Mouse (Mus musculus) brown adipose tissue, adult 24 weeks (tissue): ENCODE results near the gene Fbxl15. TPM values are rescaled to one million over a fixed set of nuclear protein-coding genes. Genes with fewer than 3 reads are reported as not detected.

Source experiments
- H3K27ac ChIP-seq: fragments of 200-500 bp; replicated peaks from 2 replicates; pipeline ENCODE4 v1.5.1; 2012; ENCODE audit warnings: low read depth, mild to moderate bottlenecking, low read length
- H3K4me1 ChIP-seq: fragments of 200-500 bp; 2 replicates; pipeline ENCODE4 v1.6.1; 2012; ENCODE audit warnings: low read length, mixed read lengths; ENCODE audit not compliant: control insufficient read depth, insufficient read depth, insufficient read length
- H3K4me3 ChIP-seq: fragments of 200-500 bp; 2 replicates; pipeline ENCODE4 v1.5.1; 2012; ENCODE audit warnings: low read depth, mild to moderate bottlenecking, low read length, moderate library complexity; ENCODE audit not compliant: insufficient read depth
- polyA plus RNA-seq: library from polyadenylated mRNA; stranded (reverse); fragments of >200 nt; gene quantifications from 2 replicates; pipeline ENCODE4 v1.2.4, GENCODE M21; 2012; ENCODE audit not compliant: missing spikeins, insufficient read depth, insufficient read length

The Fbxl15 gene
- polyA plus RNA-seq, 1 experiment: 8.9 TPM

DNA sequence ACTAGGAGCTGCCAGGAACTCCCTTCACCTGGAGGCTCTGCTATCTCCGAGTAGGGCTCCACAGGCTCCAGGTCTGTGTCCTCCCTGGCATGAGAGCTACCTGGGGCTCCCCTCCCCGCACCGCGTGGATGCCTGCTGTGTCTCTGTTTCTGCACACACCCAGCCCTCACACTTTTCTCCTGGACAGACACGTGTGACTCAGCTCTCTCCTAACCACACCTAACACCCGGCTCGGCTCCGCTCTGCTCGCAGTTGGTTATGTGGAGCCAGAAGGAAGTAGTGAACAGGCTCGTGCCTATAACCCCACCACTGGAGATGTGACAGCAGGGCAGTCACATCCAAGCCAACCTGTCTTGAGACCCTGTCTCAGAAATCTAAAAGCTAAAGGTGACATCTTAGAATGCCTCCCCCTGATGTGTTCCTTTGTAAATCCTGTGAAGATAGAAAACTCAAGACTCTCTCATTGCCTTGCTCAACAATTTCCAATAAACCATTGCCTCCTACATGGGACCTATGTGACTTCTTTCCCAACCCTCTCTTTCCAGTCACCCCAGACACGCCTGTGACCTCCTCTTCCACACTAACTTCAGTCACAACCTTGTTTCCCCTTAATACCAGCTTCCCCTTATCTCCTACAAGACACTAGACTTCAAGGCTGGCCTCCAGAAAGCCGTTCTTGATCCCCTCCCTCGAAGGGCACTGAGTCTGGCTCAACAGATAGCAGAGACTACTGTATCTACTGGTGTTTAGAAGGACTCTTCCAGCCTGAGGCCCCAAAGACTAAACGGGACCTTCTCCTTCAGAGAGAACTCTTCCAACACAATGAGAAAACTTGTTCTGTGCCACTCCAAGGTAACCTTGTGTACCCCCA, 12.9 kb upstream of the Fbxl15 start:
- Histone ChIP-seq H3K4me1 (no peaks in the 10 kb centered on the region), H3K4me3 (no peak overlapping the region), H3K27ac (no peak overlapping the region)

DNA sequence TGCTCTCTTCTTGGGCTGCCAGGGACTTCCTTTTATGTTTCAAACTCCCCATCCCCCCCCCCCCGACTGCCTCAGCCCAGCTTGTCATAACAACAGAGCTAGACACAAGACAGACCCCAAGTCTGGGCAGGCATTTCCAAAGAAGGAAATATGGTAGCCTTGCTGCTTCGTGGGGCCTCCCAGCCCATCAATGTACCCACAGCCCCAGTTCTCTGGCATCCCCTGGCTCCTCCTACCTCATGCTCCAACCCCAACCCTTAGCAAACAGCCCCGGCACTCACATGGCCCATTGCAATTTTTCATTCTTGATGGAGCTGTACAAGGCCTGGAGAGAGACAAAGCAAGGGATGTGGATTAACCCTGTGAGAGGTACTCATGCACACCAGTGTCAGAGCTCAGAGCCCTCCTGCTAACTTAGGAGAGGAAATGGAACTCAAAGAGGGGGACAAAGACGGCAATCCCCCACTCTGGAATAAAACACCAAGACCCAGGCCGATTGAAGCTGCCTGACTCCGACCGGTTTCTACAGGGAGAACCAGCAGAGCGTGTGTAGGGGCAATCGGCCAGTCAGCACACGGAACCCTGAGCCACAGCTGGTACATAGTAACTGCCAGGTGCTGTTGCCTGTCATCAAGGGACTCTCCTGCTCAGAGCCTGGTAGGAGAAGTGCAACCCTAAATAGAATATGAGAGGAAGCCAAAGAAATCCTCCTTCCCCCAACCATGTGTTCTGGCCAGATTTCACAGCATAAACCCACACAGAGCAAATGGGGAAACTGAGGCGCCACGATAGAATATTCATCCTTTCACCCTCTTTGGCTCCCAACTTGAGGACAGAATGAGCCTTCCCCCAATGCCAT, 12.0 kb upstream of the Fbxl15 start:
- H3K4me3 ChIP-seq: no peak overlapping the region
- H3K27ac ChIP-seq: no peak overlapping the region
- no peaks in the 10 kb centered on the region for H3K4me1 ChIP-seq

DNA sequence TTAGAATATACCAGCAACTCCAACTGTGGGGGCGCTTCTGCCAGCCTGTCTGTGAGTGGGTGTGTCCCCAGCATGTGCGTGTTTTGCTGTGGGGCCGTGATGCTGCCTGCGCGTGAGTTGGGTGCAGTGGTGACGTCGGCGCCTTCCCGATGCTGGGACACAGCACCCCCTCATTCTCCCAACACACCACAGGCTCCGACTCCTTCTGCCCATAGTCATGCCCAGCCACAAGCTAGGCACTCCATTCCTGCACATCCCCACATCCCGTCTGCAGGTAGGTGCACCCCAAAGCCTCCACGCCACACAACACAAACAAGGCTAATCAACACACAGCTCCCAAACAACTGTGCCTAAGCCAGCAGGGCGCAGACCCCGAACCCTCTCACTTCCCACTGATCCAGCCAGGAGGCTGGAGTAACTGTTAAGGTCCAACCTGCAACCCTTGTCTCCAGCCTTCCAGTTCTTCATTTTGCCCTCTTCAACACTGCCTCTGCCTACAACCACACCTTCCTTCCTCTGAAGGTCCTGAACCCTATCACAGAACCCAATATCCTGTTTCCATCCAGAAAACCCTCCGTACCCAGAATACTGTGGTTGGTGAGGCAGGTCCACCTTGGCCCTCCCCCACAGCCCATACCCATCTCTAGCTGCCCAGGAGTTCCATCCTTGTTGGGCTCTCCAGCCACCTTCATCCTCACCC, 11.0 kb upstream of the Fbxl15 start:
- H3K27ac ChIP-seq: no peak overlapping the region
- H3K4me1 ChIP-seq: no peaks in the 10 kb centered on the region
- H3K4me3 ChIP-seq: peak overlapping the region; percentile 31; the same call in 1 of the 2 replicates

DNA sequence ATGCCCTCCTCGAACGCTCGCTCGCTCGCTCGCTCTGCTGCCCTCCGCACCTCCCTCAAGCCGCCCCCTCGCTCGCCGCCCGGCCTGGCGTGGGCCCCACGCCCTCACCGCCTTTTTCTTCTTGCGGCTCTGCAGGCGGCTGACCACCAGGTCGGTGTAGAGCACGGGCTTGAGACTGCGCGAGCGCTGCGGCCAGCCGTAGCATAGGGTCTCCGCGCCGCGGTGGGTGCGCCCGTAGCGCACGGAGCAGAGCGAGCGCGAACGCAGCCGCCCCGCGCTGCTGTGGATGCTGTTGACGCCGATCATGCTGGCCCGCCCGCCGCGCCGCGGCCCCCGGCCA, 10.5 kb upstream of the Fbxl15 start:
- no peak overlapping the region for H3K27ac ChIP-seq
- H3K4me1 ChIP-seq: no peaks in the 10 kb centered on the region
- peak overlapping the region; percentile 31; the same call in 1 of the 2 replicates for H3K4me3 ChIP-seq

DNA sequence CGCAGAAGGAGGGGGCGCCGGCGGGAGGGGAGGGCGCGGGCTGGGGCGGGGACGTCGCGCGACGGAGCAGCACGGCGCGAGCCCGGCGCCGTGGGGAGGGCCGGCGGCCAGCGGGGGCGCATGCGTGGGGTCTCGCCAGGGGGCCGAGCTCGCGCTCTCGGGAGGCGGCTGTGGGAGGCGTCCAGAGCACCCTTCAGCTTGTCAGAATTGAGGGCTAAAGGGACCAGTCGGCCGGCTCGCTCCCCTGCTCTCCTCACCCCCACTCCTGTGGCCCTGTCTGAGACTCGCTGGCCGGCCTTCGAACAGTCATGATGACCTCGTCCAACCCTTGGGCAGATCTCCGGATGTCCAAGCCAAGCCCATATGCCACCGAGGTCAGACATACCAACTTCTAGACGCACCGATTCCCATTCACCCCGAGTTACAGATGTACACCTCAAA, 9.9 kb upstream of the Fbxl15 start:
- H3K27ac ChIP-seq: no peak overlapping the region
- H3K4me1 ChIP-seq: no peaks in the 10 kb centered on the region
- H3K4me3 ChIP-seq: no peak overlapping the region; the same call in 1 of the 2 replicates

DNA sequence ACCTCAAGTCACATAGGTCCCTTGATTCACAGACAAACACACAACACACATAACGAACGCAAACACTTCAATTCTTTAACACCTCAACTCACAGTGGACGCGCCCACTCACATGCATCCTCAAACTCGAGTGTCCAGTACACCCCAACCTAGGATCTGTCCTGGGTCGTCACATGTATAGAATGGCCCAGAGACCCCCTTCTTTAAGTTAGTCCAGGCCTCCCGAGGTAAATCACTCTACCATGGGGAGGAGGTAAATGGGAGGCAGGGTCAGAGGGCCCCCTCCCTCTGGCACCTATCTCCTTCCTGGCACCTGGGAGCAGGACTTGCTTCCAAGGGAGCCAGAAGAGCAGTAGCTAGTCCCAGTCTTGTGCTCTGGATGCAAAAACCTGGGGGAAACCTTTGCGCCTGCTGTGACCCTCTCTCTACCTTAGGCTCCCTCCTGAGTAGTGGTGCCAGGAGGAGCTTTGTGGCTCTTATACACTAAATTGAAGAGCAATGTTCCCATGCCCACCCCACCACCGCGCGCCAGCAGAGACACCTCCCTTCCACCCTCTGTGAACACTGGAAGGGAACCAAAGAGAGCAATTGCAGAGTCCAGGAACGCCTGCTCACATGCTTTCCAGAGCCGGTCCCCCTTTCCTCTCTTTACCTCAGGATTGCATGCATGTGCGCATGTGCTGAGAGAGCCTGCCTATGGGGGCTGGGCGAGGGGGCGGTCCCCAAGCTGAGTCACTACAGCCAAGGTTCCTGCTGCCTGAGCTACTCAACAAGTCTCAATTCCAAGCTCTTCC, 9.2 kb upstream of the Fbxl15 start:
- Histone ChIP-seq H3K27ac (no peak overlapping the region), H3K4me3 (no peak overlapping the region), H3K4me1 (no peaks in the 10 kb centered on the region)

DNA sequence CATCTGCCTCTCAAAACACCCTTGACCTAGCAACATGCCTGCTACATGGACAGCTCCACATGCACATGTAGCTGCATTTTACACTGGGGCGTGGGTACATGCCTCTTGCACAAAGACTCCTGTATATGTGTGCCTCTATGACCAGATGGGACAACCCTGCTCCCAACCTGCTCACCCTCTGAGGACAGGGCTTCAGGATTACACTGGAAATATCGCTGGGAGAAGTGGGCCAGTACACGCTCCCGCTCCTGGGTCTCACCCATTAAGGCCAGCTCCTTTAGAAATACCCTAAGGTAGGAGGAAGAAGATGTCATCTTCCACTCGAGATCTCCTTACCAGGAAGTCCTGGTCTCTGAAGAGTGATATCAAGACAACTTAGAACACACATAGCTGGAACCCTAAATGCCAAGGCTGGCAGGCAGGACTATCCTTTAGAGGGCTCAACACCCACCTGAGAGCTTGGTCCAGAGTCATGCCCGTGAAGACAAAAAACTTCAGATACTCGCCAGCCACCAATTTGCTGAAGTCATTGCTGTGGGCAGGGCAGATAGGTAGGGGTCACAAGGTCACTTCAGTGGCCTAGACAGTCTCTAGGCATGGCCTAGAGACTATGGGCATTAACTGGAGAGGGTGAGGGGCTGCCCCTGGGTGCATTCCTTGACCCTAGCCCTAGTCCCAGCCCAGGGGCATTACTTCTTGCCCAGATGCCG, 7.8 kb upstream of the Fbxl15 start:
- H3K4me1 ChIP-seq: no peaks in the 10 kb centered on the region
- H3K27ac ChIP-seq: no peak overlapping the region
- H3K4me3 ChIP-seq: no peak overlapping the region

DNA sequence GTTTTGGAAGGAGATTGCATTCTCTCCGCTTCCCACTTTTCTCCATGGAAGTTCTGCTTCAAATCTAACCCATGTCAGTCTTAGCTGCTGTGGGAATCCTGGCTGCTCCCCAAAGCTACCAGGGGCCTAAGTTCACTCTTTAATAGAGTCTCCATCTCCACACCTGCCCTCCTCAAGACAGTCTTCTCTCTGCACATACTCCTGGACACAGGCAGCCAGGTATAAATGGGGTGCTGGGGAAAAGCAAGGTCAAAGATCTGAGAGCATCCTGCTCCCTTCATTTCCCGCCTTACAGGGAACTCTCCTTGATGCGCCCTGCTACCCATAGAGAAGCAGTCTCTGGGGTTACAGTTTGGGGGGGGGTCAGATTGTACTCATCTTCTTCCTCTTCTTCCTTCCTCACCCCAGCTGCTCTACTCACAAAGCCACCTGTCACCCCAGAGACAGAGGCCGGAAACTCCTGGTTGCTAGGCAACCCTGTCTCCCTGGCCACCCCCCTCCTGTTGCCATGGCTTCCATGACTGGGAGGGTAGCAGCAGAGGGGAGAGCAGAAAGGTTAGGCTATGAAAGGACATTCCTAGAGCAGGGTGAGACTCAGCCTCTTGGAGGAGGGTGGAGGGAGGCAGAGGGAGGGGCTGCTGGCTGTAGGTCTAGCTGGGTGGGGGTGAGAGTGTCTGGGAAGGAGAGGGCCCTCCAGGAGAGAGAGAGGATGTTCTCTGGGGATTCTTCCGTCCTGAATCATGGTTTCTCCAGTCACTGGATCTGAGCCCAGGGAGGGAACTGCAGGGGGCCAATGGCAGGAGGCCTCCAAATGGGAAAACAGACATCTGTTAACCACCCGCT, 6.7 kb upstream of the Fbxl15 start:
- Histone ChIP-seq H3K4me3 (no peak overlapping the region), H3K4me1 (no peaks in the 10 kb centered on the region; the same call in 1 of the 2 replicates), H3K27ac (no peak overlapping the region)

DNA sequence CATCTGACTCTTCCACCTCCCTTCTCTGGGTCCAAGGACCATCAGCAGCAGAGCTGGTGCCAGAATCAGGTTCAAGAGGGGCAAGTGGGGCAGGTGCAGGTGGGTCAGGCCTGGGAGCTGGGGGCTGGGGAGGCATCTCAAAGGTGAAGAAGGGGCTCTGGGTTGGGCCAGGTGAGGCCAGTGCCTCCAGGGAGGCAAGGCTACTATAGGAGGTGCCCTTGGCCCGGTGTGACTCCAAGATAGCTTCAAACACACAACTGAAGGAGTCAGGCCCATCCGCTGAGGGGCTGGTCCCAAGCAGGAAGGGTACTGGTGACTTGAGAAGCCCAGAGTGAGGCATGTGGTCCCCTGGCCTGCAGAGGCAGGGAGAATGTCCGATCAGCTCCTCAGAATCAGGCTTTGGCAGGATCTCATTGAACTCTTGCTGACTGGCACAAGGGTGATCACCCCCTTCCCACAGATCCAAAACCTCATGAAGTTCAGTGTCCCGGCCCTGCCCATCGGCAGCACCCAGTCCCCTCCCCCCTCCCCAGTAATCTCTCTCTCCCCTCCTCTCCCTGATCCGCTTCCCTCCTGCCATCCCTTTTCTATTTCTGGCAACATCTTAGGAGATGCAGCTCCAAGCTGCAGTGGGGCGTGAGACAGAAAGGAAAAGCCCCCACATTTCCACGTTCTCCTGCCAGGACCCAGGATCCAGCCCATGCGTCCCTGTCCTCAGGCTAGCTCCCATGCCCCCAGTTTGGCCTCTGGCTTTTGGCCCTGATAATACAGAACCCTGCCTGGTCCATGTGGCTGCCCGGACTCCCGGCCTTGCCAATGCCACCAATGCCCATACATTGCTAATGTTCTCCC, 5.6 kb upstream of the Fbxl15 start:
- Histone ChIP-seq H3K27ac (no peak overlapping the region), H3K4me1 (peaks cover 4% of the 10 kb centered on the region; the same call in 1 of the 2 replicates), H3K4me3 (no peak overlapping the region)

DNA sequence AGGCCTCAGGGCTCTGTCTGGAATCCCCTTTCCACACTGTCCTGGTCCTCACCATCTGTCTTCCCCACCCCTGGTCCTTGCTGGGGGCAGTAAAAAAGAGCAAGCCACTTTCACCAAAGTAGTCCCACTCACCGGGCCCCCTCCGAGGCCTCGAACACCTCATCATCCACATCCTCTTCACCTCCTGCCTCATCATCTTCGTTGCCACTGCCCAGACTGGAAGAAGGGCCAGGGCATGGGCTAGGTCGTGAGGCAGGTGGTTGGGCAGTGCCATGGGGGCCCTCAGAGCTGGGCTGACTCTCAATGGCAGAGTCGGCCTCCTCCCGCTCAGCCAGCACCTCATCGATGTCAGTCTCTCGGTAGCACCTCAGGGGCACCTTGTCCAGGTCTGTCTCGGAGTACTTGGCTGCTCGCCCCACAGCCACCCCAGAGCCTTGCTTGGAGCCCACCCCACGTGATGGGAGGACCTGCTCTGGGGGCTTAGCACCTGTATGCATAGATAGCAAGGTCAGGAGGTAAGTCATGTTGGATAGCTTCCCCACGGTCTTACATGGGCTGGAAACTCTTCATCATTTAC, 4.9 kb upstream of the Fbxl15 start:
- H3K27ac ChIP-seq: no peak overlapping the region

DNA sequence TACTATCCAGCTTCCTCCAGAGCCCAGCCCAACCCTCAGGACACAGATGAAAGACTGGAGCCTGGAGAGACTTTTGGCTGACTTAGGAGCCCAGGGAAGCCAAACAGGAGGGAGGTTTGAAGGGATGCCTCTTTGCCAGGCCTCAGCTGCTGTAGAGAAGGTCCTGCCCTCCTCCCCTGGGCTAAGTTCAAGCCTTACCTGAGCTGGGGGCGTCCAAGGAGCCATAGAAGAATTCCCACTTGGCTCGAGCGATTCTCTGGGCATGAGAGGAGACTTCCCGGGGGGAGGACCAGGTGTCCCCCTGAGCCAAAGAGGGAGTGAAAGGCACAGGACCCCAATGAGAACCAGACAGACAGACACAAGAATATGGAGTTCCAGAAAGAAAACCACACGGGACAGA, 4.3 kb upstream of the Fbxl15 start:
- no peak overlapping the region for H3K27ac ChIP-seq

More for the DNA sequence above, 4.9 kb upstream of the Fbxl15 start:
- Histone ChIP-seq H3K4me1 (peaks cover 4% of the 10 kb centered on the region; the same call in 1 of the 2 replicates), H3K4me3 (no peak overlapping the region)

DNA sequence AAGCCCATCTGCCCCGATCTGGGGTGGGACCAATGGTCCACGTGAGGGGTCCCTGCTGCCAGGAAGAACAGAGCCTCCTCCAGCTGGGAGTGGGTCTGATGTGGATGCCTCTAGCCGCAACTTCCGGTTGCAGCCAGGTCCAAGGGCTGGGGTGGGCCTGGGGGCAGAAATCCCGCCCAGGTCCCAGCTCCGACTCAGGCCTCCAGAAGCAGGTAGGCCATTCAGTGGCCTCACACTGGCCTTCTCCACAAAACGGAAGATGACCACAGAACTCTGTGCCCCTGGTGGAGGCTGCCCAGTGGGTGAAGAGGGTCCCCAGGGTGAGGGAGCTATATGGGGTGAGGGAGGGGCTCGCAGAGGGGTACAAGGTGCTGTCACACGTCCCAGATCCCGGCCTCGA, 3.6 kb upstream of the Fbxl15 start:
- Histone ChIP-seq H3K4me1 (peaks cover 6% of the 10 kb centered on the region; the same call in 1 of the 2 replicates), H3K4me3 (no peak overlapping the region), H3K27ac (no peak overlapping the region)

More for the DNA sequence above, 4.3 kb upstream of the Fbxl15 start:
- Histone ChIP-seq H3K4me3 (no peak overlapping the region), H3K4me1 (peaks cover 4% of the 10 kb centered on the region; the same call in 1 of the 2 replicates)
